Mouse (Mus musculus): ENCODE measurements at regions not wholly inside any gene's neighbourhood (a gene's known extent, or its start where the extent isn't known, plus 50 kb on each side); places are given as distances from the start of the nearest gene placed in this dataset.

DNA sequence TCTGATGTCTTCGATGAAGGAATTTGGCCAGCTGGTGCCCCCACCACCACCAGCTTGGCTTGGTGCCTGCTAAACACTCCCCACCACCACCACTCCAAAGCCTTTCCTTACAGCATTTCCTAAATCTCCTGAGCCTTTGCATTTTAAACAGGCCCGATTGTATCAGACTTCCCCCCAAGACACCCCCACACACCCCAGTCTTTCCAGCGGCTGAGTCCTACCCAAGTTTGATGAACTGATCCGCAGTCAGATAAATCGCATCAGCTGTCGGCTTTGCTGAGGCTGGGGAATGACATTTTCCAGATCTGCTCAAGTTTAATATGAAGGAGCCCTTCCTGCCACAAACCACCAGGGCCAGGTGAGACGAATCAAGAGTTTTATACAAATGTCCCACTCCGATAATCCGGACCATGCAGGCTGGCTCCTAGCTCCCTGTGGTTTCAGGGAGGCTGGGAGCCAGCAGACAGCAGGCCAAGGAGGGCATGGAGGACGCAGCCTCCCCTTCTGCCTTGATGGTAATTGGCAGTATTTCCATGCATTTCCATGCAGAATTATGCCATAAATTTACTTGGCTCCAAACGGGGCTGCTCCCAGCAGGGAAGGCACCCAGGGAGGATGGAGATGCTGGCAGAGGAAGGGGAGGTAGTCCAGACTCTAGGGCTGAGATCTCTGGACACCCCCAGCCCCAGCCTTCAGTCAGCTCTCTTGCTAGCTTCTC lies 125.6 kb upstream of the Csf3r start:
- TF ChIP-seq CTCF (IDR thresholded peaks at IDR 0.05; ENCODE audit: low read depth) (no peak), EP300 (IDR thresholded peaks at IDR 0.05; ENCODE audit: low read depth) (no peak)
